Mouse (Mus musculus): ENCODE measurements around the gene Asb9. TPM values are rescaled to one million over a fixed set of nuclear protein-coding genes. Genes with fewer than 3 reads are reported as not detected.

The Asb9 gene
- not detected for total RNA-seq (2023)

GRCm38 (mm10) chrX:164505709-164506498, at the start of gene Asb9:
Gene Asb9 (plus strand): TSS chrX:164506327.

Other genes starting within 250 kb of the Asb9 start
- not detected for gene Bmx, start 248.1 kb upstream of the Asb9 start, total RNA-seq (2023)
- gene Pir, start 237.0 kb upstream of the Asb9 start, total RNA-seq (2023): not detected
- not detected for gene Vegfd, start 132.9 kb upstream of the Asb9 start, total RNA-seq (2023)
- 13.4 TPM for gene Piga, start 86.5 kb upstream of the Asb9 start, total RNA-seq (2023)
- not detected for gene Asb11, start 69.3 kb upstream of the Asb9 start, total RNA-seq (2023)